Mouse (Mus musculus) bone marrow macrophage, adult 2 months (primary cell): ENCODE results near the gene Zbtb2.

Experiments
- CTCF ChIP-seq: IDR thresholded peaks from 2 replicates; pipeline ENCODE4 v1.5.1; 2012; ENCODE audit warnings: low read depth, mild to moderate bottlenecking, low read length, moderate library complexity
- POLR2A ChIP-seq: IDR thresholded peaks from 2 replicates; pipeline ENCODE4 v1.6.1; 2012; ENCODE audit warnings: mild to moderate bottlenecking, low read depth, low read length, borderline replicate concordance

- TF ChIP-seq CTCF = no peak
- TF ChIP-seq POLR2A = no peak
These were observed 53.7 kb downstream of the Zbtb2 start for GRCm38 (mm10) chr10:4334039-4334683.
